Mouse (Mus musculus): Measurements from ENCODE around the gene Klhl36. TPM values are rescaled to one million over a fixed set of nuclear protein-coding genes. Genes with fewer than 3 reads are reported as not detected.

The Klhl36 gene
- total and polyA plus RNA-seq, 2 experiments from 2014 or later = 6.7 to 10.0 TPM

DNA sequence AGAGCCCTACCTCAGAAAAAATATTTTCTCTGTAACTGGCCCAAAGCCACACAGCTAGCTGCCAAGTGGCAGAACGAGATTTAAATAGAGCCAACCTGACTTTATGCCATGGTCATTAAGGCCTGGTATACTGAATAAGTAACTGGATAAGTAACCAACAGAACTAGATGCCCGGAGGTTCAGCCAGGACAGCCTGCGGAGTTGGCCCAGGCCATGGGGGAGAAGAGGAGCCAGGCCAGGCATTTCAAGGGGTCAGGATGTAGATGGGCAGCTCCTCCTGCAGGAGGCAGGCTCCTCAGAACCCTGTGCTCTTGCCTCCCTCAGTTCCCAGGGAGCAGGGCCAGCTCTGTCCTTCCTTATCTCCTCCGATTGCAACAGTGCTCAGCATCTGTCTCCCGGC lies 6.4 kb upstream of the Klhl36 start:
- no peak for ATAC-seq (ENCODE audit: insufficient read depth, low read depth)
- WGBS = 43% methylated on average over 5 of the region's 5 CpGs
- no peak for DNase-seq (ENCODE audit: low spot score)
- Histone ChIP-seq H3K4me1 (ENCODE audit: control insufficient read depth, insufficient read depth) (peaks cover 4% of the 10 kb centered on the region; the same call in 1 of the 2 replicates), H3K4me3 (ENCODE audit: low read depth, low read length) (no peak overlapping the region), H3K9ac (replicated peaks; ENCODE audit: low read depth, low read length) (no peak overlapping the region), H3K36me3 (replicated peaks; ENCODE audit: control insufficient read depth, insufficient read depth, low read length) (no peaks in the 10 kb centered on the region), H3K27ac (ENCODE audit: low read depth) (no peak overlapping the region), H3K9me3 (replicated peaks; ENCODE audit: control insufficient read depth, low read length) (no peaks in the 10 kb centered on the region), H3K27me3 (ENCODE audit: control insufficient read depth, insufficient read depth, low read length) (peaks cover 6% of the 10 kb centered on the region; the same call in 1 of the 2 replicates), H3K4me2 (ENCODE audit: low read depth, low read length) (no peak overlapping the region)
- TF ChIP-seq CTCF (IDR thresholded peaks at IDR 0.05; ENCODE audit: low read depth) (no peak), EP300 (IDR thresholded peaks at IDR 0.05; ENCODE audit: low read depth) (no peak)

DNA sequence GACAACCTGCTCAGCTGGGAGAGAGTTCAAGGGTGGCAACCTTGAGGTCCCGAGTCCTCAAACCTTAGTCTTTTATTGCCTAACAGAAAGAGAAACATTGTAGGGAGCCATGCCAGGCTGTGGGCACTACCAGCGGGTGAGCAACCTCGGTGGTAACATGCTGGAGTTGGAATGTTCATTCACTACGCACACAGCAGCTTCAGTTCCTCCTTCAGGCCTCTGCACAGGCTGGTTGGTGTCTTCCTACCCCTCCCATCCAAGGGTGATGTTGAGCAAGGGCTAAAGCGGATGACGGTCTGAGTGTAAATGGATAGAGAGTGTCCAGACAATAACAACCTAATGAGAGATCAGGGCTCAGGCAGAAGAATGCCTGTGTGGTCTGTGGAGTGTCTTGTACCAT lies 4.3 kb upstream of the Klhl36 start:
- H3K36me3 ChIP-seq (replicated peaks; ENCODE audit: control insufficient read depth, insufficient read depth, low read length) = no peaks in the 10 kb centered on the region
- TF ChIP-seq EP300 (IDR thresholded peaks at IDR 0.05; ENCODE audit: low read depth) (no peak), CTCF (IDR thresholded peaks at IDR 0.05; ENCODE audit: low read depth) (no peak)
- ATAC-seq (ENCODE audit: insufficient read depth, low read depth) = no peak
- no peak overlapping the region for H3K9ac ChIP-seq (replicated peaks; ENCODE audit: low read depth, low read length)
- H3K27me3 ChIP-seq (ENCODE audit: control insufficient read depth, insufficient read depth, low read length) = peaks cover 7% of the 10 kb centered on the region; the same call in 1 of the 2 replicates
- no peak overlapping the region for H3K27ac ChIP-seq (ENCODE audit: low read depth)
- no peaks in the 10 kb centered on the region for H3K9me3 ChIP-seq (replicated peaks; ENCODE audit: control insufficient read depth, low read length)
- WGBS = 64% methylated on average over 6 of the region's 6 CpGs
- H3K4me3 ChIP-seq (ENCODE audit: low read depth, low read length) = no peak overlapping the region
- H3K4me2 ChIP-seq (ENCODE audit: low read depth, low read length) = no peak overlapping the region
- peaks cover 4% of the 10 kb centered on the region; the same call in 1 of the 2 replicates for H3K4me1 ChIP-seq (ENCODE audit: control insufficient read depth, insufficient read depth)
- no peak for DNase-seq (ENCODE audit: low spot score)

DNA sequence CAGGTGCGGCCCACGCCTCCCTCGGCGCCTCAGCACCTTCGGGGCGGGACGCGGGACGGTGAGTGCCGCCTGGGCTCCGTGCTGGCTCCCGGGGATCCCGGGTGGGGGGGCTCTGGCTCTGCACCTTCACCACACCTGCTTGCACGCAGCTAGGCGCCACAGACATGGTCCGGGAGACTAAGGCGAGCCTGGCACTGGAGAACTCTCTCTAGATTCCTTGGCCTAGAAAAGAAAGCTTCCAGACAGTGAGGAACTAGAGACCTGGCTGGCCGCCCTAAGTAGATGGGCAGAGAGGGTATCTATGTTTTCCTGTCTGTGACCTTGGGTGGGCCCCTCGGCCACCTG lies 296 bp downstream of the Klhl36 start:
- no peak; the same call in 1 of the 2 replicates for ATAC-seq (ENCODE audit: insufficient read depth, low read depth)

DNA sequence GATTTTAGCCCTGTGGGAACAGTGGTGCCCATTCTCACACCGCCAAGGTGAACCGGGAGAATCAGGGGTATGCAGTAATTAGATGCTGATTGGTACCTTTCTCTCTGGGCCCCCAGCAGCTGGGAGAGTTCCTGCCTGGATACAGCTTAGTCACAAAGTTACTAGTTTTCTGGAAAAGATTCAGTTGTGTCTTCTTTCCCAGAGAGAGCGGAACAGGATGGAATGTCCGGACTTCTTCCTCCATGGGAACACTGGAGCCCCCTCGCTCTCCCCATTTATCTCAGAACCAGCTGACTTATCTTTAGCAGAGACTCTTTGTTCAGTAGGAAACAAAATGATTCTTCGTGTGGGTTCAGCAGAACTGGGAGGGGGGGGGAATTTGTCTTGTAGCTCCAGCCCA lies 683 bp downstream of the Klhl36 start:
- peak overlapping the region; percentile 67 for H3K4me3 ChIP-seq (ENCODE audit: low read depth, low read length)
- 0 out of 2 replicates have a peak, but pooled peaks cover 5% of the 10 kb centered on the region for H3K4me1 ChIP-seq (ENCODE audit: control insufficient read depth, insufficient read depth)
- peaks cover 7% of the 10 kb centered on the region; the same call in 1 of the 2 replicates for H3K27me3 ChIP-seq (ENCODE audit: control insufficient read depth, insufficient read depth, low read length)
- peak overlapping the region; percentile 74 for H3K4me2 ChIP-seq (ENCODE audit: low read depth, low read length)
- 18% methylated on average over 6 of the region's 6 CpGs for WGBS
- TF ChIP-seq EP300 (IDR thresholded peaks at IDR 0.05; ENCODE audit: low read depth) = no peak
- TF ChIP-seq CTCF (IDR thresholded peaks at IDR 0.05; ENCODE audit: low read depth) = no peak
- H3K9ac ChIP-seq (replicated peaks; ENCODE audit: low read depth, low read length) = peak overlapping the region; percentile 68
- ATAC-seq (ENCODE audit: insufficient read depth, low read depth) (no peak), DNase-seq (ENCODE audit: low spot score) (no peak)
- no peaks in the 10 kb centered on the region for H3K9me3 ChIP-seq (replicated peaks; ENCODE audit: control insufficient read depth, low read length)
- no peak overlapping the region; the same call in 1 of the 2 replicates for H3K27ac ChIP-seq (ENCODE audit: low read depth)
- H3K36me3 ChIP-seq (replicated peaks; ENCODE audit: control insufficient read depth, insufficient read depth, low read length) = no peaks in the 10 kb centered on the region; the same call in 1 of the 2 replicates

More for the DNA sequence above, 296 bp downstream of the Klhl36 start:
- 0 out of 2 replicates have a peak, but pooled peaks cover 5% of the 10 kb centered on the region for H3K4me1 ChIP-seq (ENCODE audit: control insufficient read depth, insufficient read depth)
- under 1% methylated on average over 19 of the region's 19 CpGs for WGBS
- H3K9me3 ChIP-seq (replicated peaks; ENCODE audit: control insufficient read depth, low read length) = no peaks in the 10 kb centered on the region
- peak overlapping the region; percentile 67 for H3K4me3 ChIP-seq (ENCODE audit: low read depth, low read length)
- TF ChIP-seq CTCF (IDR thresholded peaks at IDR 0.05; ENCODE audit: low read depth) = no peak
- TF ChIP-seq EP300 (IDR thresholded peaks at IDR 0.05; ENCODE audit: low read depth) = no peak
- H3K27ac ChIP-seq (ENCODE audit: low read depth) = peak overlapping the region; percentile 52; the same call in 1 of the 2 replicates
- H3K4me2 ChIP-seq (ENCODE audit: low read depth, low read length) = peak overlapping the region; percentile 74
- peaks cover 7% of the 10 kb centered on the region; the same call in 1 of the 2 replicates for H3K27me3 ChIP-seq (ENCODE audit: control insufficient read depth, insufficient read depth, low read length)
- H3K9ac ChIP-seq (replicated peaks; ENCODE audit: low read depth, low read length) = peak overlapping the region; percentile 68
- no peaks in the 10 kb centered on the region; the same call in 1 of the 2 replicates for H3K36me3 ChIP-seq (replicated peaks; ENCODE audit: control insufficient read depth, insufficient read depth, low read length)
- no peak for DNase-seq (ENCODE audit: low spot score)

DNA sequence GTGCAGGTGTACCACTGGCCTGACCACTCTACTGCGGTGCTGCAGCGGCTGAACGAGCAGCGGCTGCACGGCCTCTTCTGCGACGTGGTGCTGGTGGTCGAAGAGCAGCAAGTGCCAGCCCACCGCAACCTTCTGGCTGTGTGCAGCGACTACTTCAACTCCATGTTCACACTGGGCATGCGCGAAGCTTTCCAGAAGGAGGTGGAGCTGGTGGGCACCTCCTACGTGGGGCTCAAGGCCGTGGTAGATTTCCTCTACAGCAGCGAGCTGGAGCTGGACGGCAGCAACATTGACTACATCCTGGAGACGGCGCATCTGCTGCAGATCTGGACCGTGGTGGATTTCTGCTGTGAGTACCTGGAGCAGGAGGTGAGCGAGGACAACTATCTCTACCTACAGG lies 7.5 kb downstream of the Klhl36 start:
- 78% methylated on average over 20 of the region's 20 CpGs for WGBS
- H3K9ac ChIP-seq (replicated peaks; ENCODE audit: low read depth, low read length) = no peak overlapping the region
- no peak overlapping the region for H3K27ac ChIP-seq (ENCODE audit: low read depth)
- DNase-seq (ENCODE audit: low spot score) (no peak), ATAC-seq (ENCODE audit: insufficient read depth, low read depth) (no peak)
- H3K27me3 ChIP-seq (ENCODE audit: control insufficient read depth, insufficient read depth, low read length) = no peaks in the 10 kb centered on the region
- no peaks in the 10 kb centered on the region for H3K4me1 ChIP-seq (ENCODE audit: control insufficient read depth, insufficient read depth)
- no peak overlapping the region for H3K4me2 ChIP-seq (ENCODE audit: low read depth, low read length)
- H3K36me3 ChIP-seq (replicated peaks; ENCODE audit: control insufficient read depth, insufficient read depth, low read length) = peaks cover 29% of the 10 kb centered on the region
- H3K4me3 ChIP-seq (ENCODE audit: low read depth, low read length) = no peak overlapping the region
- TF ChIP-seq EP300 (IDR thresholded peaks at IDR 0.05; ENCODE audit: low read depth) = no peak
- TF ChIP-seq CTCF (IDR thresholded peaks at IDR 0.05; ENCODE audit: low read depth) = no peak
- H3K9me3 ChIP-seq (replicated peaks; ENCODE audit: control insufficient read depth, low read length) = no peaks in the 10 kb centered on the region; the same call in 1 of the 2 replicates

DNA sequence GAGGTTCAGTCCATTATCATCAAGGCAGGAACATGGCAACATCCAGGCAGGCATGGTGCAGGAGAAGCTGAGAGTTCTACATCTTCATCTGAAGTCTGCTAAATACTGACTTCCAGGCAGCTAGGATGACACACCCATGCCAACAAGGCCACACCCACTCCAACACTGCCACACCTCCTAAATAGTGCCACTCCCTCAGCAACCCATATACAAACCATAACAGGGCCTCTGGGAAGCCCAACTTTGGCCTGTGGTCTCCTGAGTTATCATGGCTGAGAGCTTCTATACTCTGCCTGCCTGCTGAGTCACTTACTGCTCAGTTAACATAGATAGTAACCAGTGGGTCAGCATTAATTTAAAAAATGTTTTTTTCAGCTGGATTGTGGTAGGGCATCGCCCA lies 11.1 kb downstream of the Klhl36 start:
- TF ChIP-seq EP300 (IDR thresholded peaks at IDR 0.05; ENCODE audit: low read depth) (no peak), CTCF (IDR thresholded peaks at IDR 0.05; ENCODE audit: low read depth) (no peak)
- WGBS = 100% methylated on average over 1 of the region's 1 CpGs
- H3K27ac ChIP-seq (ENCODE audit: low read depth) = no peak overlapping the region
- H3K27me3 ChIP-seq (ENCODE audit: control insufficient read depth, insufficient read depth, low read length) = no peaks in the 10 kb centered on the region
- no peaks in the 10 kb centered on the region; the same call in 1 of the 2 replicates for H3K9me3 ChIP-seq (replicated peaks; ENCODE audit: control insufficient read depth, low read length)
- H3K9ac ChIP-seq (replicated peaks; ENCODE audit: low read depth, low read length) = no peak overlapping the region
- DNase-seq (ENCODE audit: low spot score) (no peak), ATAC-seq (ENCODE audit: insufficient read depth, low read depth) (no peak)
- H3K4me1 ChIP-seq (ENCODE audit: control insufficient read depth, insufficient read depth) = no peaks in the 10 kb centered on the region
- H3K4me3 ChIP-seq (ENCODE audit: low read depth, low read length) = no peak overlapping the region
- peaks cover 34% of the 10 kb centered on the region for H3K36me3 ChIP-seq (replicated peaks; ENCODE audit: control insufficient read depth, insufficient read depth, low read length)
- no peak overlapping the region for H3K4me2 ChIP-seq (ENCODE audit: low read depth, low read length)

All from heart, postnatal 0 days (tissue).